Mouse (Mus musculus): ENCODE measurements around the gene Sema6b. TPM values are rescaled to one million over a fixed set of nuclear protein-coding genes. Genes with fewer than 3 reads are reported as not detected.

Sema6b gene
- polyA plus RNA-seq, 1 experiment from 2014 or later = 1.0 TPM

DNA sequence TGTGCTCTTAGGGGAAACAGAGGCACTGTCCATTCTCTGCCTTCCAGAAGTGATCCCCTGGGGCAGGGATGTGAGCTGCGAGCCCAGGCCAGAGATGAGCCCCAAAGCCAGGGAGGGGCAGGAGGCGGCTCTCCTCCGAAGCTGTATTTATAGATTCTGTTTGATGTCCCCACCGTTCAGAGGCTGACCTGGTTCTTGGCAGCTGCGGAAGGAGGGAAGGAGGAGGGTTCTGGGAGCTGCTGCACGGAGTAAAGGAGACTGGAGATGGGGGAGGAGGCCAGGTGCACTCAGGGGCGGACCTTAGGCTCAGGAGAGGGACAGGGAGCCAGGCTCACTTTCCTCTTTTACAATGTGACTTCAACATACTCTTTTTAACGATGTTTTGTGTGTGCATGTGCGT, 6.0 kb upstream of the Sema6b start:
- peak; percentile 55 for DNase-seq (ENCODE audit: low spot score)

DNA sequence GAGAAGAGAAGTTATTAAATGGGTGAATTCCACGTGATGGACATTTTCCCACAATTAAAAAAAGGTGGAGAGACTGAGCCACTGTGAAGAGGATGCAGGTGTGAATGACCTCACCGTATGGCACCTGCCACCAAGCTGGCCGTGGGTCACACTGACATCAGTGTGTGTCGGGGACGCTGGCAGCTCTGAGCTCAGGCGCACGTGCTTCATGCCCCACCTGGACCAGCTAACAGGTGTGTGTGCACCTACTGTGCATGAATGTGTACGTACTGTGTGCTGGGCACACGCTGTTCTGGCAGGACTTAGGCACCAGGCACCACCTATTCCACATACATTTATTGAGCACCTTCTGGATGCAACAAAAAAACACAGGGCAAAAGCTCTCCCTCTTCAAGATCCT, 4.4 kb upstream of the Sema6b start:
- no peak for DNase-seq (ENCODE audit: low spot score)

DNA sequence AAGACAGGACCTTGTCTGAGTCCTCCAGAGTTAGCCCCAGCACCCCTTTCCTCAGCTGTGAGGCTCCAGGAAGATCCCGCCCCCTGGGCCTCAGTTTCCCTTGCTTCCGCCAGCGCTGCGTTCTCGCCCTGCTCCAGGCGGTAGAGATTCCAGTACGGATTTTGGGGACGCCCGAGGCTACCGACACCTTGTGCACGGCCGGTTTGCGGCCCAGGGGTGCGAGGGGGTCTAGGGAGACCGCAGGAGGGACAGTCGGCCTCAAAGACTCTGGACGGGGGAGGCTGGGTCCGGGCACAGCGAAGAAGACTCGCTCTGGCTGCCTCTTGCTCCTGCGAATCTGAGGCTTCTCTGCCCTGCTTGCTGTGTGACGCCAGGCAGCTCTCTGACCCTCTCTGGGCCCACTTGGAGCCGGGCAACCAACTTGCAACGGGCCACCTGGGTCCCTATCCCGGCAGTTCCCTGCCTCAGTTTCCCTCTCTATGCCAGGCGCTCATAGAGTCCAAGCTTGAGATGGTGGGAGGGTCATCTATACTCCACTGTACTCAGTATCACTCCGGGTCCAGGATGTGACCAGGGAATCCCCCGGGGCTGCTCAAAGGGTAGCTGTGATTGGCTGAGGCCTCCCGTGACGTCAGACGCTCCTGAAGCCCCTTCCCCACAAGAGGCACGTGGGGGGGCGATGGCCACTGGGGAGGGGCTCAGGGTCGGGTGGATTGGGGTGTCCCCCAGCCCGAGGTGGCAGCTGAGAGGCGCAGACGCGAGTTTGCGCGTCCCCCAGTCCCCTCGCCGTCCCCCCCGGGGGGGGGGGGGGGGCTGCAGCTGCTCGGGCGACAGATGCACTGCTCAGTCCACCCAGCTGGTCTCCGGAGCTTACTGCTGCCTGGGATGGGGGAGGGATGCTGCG, 1.8 kb upstream of the Sema6b start:
- peak; percentile 67 for DNase-seq (ENCODE audit: low spot score)

DNA sequence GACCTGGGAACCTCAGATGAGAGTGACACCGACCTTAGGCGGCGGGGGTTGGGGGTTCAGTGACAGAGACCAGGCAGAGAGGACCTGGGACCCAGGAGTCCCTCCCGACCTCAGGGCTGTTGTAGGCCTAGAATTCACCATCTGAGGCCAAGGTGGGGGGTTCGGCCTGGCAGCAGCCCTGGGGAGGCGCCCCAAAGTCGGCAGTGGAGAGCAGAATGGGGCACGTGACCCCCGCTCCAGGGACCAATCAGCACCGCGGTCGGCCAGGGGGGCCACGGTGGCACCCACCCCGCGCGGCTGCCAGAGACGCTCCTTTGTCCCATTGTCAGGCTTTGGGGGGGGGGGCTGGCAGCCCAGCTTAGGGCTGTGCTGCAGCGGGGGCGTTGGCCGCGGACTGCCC, 788 bp downstream of the Sema6b start:
- no peak for DNase-seq (ENCODE audit: low spot score)

DNA sequence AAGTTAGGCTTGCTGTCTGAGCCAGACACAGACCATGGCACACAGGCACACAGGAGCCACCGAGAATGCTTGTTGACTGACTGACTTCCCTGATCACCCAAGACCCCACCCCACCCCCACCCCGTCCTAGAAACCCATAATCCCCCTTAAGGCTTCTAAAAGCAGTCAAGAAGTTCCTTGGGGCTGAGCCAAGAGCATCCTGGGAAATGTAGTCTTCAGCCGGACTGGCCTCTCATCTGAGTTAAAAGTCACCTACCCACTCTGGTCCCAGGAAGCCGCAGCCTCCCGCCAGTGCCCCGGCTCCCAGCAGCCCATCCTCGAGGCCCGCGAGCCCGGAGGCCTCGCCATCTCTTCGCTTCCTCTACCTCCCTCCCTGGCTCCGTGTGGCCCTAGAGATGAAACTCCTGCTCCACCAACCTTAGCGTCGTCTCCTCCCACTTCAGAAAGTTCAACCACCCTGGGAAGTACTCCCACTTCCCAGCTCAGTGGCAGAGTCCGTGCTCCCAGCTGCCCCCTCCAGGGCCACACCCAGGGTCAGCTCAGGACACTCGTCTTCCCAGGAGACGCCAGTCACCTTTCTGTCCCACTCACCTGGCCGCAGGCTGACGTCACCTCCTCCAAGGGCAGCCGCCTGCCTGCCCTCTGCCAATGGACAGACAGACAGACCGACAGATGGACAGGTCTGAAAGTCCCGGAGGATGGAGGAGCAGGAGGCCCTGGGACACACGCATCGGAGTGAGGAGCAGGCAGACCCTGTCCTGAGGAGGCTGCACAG, 2.1 kb downstream of the Sema6b start:
- no peak for DNase-seq (ENCODE audit: low spot score)

DNA sequence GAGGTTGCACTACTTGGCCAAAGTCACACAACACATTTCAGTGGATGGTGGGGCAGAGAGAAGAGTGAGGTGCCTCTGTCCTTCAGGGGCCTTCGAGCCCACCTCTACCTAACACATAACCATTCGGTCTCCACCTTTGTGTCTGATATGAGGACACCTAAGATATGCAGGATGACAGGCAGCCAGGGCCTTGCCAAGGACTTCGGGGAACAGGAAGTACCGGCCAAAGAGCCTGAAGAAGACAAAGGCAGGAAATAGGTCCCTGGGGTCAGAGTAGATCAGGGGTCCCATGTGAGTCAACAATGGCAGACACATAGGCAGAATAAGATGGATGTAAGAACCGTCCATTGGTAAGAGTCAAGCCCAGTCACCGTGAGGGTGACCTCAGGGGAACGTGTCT, 3.6 kb downstream of the Sema6b start:
- DNase-seq (ENCODE audit: low spot score) = no peak

DNA sequence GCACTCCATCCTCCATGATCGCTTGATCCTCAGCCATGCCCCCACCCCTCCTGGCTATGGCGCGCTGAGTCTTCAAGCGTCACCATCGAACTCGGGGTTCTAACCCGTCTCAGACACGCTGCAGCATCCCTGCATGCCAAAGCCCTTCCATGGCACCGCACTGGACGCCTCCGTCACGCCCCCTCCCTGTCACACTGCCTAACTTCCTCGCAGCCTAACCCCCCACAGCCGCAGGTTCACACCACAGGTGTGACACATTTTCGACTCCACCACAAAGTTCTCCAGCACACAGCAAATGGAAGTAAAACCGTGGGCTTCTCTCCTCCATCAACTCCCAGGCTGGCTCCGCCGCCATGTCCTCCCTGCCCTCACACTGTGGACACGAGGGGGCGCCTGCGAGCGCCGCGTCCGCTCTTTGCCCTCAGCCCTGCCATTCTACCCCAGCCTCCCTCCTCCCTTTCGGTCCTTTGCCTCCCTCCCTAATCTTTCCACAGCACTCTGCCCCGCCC, 5.6 kb downstream of the Sema6b start:
- DNase-seq (ENCODE audit: low spot score) = peak; percentile 77

DNA sequence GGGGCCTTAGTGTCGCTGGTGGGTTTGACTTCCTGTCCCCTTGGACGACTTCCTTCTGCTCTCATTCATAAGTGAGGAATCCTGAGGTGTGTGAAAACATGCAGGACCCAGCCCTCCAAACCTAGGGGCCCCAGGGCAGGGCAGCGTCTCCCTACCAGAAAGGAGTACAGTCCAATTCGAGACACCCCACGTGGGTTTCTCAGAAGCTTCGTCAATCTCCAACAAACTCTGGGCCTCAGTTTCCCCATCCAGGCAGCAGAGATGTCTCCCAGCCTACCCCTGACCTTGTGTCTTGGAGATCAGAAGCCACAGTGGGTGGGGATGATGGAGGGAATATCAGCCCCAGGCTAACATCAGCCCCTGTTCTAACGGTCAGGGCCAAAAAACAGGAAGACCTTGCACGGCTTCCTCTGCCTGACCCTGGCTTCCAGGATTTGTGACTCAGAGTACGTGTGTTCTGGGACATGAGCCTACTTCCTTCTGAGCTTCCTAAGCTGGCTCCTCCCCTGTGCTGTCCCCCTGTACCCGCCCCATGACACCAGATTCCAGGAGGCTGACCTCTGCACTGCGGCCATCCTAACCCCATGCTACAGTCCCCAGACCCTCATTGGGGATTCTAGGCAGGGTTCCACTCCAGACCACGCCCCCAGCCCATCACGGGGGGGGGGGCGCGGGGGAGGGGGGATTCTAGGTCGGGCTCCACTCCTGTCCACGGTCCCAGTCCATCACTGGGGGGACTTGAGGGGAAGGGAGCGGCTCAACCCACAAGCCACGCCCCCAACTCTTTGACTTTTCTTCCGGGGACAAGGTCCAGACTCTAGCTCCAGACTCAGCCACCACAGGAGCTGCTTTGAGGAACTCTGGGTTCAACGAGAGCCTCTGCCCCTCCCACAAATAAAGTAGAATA, 6.4 kb downstream of the Sema6b start:
- peak; percentile 27 for DNase-seq (ENCODE audit: low spot score)

DNA sequence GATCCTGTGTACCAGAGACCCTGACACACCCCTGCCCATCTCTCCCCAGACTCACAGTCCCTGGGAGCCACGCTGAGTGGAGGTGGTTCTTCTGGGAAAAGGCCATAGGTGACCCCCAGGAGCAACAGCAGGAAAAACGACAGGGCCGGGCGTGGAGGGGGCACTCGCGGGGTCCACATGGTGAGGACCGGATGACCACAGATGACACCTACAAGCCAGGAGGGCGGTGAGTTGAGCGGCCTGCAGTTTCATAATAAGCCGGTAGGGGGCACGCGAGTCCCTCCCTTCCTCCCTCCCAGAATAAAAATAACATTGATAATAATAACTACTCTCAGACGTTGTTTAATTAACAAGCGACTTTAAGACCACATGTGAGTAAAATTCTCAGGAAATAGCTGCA, 7.5 kb downstream of the Sema6b start:
- DNase-seq (ENCODE audit: low spot score) = peak; percentile 51

DNA sequence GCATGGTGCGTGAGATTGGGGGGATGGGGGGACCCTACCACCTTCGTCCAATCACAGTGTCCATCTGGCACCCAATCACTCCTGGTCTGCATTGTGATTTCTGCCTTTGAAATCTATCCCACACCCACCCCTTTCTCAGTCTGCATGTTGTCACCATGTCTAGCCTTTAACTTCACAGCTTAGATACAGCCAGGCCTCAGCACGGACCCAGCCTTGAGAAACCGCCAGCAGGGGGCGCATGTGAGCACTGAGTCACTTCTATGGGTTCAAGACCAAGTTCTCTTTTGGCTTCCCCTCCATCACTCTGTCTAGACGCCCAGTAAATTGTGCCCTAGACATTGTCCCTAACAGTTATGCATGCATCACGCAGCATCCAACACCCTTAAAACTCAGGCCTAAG, 8.3 kb downstream of the Sema6b start:
- peak; percentile 73 for DNase-seq (ENCODE audit: low spot score)

DNA sequence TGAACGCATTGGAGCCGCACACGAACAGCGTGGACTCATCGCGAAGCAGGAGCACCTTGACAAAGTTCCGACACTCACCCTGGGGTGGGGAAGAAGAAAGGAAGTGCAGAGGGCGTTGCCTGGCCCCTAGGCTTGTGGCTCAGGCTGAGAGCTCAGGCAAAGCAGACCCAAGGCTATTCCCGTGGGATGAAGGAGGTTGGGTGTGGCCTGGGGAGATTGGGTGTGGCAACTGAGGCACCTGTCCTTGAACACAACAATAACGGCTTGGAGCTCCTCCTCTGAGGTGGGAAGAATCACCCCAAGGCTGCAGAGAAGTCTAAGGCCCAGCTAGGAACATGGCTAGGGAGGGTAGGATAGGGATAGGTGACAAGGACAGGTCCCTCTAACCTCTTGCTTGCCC, 9.0 kb downstream of the Sema6b start:
- no peak for DNase-seq (ENCODE audit: low spot score)

DNA sequence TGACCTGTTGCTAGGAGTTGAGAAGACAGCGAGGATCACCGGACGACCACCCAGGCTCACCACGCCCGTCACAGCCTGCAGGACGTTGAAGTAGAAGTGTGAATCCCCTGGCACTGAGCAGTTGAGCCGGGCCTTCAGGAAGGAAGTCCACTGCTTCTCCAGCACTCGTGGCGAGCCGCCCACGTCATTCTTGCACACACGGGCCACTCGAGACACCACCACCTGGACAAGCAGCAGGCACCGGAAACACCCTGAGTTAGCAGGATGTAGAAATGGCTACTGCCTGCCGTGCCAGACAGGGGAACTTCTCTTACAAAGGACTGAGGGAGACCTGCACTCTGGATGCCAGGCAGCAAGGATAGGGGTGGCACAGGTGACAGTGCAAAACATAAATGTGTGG, 11.9 kb downstream of the Sema6b start:
- no peak for DNase-seq (ENCODE audit: low spot score)

DNA sequence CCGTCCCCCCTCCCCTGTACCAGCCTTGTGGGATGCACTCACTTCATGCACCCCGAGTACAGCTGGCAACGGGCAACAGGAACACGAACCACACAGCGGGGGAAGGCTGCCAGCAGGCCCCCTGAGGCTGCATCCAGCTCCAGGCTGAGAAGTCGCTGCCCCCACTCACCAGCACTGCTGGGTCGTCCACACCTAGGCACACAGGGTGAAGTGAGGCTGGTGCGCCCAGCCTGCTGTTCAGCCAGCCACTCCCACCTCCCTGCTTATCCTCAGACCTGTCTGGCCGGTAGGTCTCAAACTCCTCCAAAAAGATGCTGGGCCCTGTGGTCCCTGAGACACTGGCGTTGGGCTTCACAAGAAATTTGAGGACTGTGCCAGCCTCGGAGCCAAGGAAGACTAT, 14.0 kb downstream of the Sema6b start:
- no peak for DNase-seq (ENCODE audit: low spot score)

DNA sequence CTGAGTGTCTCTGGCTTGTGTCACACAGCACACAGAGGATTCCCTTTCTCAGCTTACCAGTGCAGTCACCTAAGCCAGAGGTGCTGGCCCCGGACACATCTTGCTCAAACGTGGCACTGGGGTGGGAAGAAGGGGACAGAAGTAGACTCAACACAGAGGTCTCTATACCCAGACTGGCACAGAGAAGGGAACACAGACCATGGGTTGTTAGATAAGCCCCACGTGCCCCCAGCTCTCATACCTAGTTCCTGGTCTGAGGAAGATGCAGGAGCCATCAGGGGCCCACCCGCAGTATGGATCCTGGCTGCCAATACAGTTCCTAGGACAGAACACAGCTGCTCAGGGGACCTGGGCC, 14.9 kb downstream of the Sema6b start:
- DNase-seq (ENCODE audit: low spot score) = no peak

DNA sequence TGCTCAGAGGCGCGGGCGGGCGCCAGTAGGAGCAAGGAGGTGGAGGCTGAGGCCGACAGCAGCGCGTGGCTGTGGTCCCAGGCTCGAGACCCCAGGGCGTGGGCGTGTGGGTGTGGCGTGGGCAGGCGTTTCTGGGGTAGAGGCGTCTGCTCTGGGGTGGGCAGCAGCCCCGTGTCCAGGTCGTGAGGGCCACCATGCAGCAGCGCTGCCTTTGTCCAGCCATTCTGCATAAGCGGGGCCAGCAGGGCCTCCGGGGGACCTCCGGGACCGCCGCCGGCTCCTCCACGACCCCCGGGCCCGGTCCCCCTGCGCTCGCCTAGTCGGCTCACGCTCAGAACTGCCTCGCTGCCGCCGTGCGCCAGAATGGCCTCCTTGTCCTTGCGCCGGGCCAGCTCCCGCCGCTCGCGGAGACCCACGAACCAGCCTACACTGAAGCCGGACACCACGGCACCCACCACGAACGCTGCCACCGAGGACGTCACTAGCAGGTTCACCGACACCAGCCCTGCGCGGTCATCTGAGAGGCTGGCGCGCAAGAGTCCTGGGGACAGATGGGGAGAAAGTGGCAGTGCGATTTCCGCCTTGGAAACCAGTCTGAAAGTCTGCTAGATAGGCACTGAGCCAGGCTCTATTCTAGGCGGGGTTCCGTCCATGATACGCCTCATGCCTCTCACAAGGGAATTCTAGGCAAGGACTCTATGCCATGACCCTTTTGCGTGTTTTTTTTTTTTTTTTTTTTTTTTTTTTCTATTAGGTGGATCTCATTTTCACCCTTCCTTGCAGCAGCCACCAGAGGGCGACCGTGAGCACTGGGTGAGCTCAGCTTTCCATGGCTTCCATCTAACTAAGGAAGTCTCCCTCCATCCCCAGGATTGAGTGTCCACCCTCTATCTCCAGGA, 15.5 kb downstream of the Sema6b start:
- peak; percentile 45 for DNase-seq (ENCODE audit: low spot score)

DNA sequence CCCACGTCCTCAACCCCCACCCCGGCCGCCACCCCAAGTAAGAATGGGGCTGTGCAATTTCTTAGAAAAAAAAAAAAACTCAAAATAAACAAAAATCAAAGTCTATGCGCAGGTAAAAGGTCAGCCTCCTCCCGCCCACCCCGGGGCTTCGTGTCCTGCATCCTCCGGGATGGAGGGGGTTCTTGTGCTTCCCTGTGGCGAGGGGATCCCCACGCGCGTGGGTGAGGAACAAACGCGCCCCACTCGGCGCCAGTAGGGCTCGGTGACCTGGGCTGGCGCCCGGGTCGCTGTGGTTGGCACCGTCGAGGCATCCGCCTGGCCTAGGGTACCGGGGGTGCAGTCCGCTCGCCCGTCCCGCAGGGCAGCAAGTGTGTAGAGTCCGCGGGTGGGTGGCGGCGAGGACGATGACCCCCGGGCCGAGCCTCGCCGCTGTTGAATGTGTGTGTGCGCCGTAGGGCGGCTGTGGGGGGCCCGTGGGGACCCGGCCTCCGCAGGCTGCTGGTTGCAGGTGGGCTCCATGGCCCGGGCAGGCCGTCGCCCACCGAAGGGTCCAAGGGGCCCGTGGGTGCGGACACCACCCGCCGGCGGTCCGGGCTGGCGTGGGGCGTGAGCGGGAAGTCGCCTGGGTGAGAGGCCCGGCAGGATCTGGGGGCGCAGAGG, 16.3 kb downstream of the Sema6b start:
- DNase-seq (ENCODE audit: low spot score) = no peak

DNA sequence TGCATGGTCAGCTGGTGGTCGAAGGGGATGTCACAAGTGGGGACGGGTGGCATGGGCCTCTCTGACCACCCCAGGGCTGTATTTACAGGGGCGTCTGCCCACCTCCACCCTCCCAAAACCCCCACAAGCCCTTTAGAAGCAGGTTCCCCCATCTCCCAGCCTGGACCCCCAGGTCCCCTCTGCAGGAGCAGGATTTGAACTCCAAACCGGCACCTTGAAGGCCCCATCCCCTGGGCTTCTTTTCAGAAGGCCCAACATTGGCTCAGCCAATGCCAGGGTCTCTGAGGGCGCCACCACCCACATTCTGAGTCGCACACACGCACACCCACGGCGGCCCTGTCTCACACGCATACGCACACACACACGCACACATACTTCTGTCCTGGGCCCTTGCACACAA, 17.0 kb downstream of the Sema6b start:
- DNase-seq (ENCODE audit: low spot score) = no peak

DNA sequence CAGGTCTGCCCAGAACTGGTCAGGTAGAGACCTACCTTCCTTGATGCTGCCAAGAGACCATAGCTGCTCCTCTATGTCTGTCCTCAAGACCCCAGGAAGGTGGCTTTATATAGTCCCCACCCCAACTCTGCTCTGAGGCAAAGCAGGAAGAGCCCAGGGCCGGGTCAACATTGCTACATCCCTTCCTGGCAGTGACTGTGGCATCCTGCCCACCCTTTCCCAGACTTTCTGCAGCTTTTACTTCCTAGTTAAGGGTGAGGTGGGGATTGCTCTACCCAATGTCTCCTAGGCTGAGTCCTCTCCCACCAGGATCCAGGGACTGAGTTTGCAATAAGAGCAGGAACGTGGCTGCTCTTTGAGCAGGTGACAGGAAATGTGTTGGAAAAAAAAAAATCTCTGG, 18.3 kb downstream of the Sema6b start, which contains the start of gene Lrg1:
TSS of gene Lrg1 (minus strand) at position 176 of the 400 bp plus-strand sequence.
- DNase-seq (ENCODE audit: low spot score) = no peak

DNA sequence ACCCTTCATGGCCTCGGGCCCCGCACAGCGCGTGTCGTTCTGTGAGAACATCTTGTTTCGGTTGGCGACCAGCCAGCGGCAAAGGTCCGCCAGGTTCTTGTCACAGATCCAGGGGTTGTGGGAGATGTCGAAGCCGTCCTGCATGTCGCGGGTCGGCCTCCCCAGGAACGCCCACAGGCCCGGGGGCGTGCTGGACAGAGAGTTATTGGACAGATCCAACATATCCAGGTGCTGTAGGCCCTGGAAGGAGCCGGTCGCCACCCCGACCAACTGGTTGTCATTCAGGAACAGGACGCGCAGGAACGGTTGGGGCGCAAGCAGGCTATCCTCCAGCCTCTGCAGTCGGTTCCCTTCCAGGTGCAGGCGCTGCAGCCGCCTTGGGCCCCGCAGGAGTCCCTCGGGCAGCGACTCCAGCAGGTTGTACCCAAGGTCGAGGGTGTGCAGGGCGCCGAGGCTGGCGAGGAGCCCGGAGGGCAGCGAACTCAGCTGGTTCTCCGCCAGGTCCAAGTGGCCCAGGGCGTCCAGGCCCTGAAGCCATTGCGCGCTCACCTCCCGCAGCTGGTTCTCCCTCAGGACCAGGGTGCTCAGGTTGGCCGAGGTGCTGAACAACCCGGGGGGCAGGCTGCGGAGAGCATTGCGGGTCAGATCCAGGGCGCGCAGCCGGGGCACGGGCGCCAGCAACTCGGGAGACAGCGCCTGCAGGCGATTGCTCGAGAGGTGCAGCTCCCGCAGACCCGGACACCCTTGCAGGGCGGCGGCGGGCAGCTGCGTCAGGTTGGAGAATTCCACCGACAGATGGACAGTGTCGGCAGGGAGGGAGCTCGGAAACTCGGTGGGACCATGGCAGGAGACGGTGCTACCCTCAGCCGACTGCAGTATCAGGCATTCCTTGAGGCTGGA, 19.9 kb downstream of the Sema6b start:
- no peak for DNase-seq (ENCODE audit: low spot score)

Data from thymus, postnatal 0 days (tissue).